Mouse (Mus musculus) layer of hippocampus, postnatal 10 days (tissue): ENCODE data around the gene Vmn1r35. TPM values are rescaled to one million over a fixed set of nuclear protein-coding genes. Genes with fewer than 3 reads are reported as not detected.
"Not testable (repeated sequence)": the region's sequence is repeated elsewhere in the genome, so short reads cannot be mapped to it uniquely, and the experiment has no call there.

Experiments used
- DNase-seq, 2 experiments: peaks; one replicate each; pipeline ENCODE4 v3.0.0; 2021; ENCODE audit warnings: low spot score in 2 of 2
- long read RNA-seq: library from polyadenylated mRNA; stranded (forward); transcript quantifications from one replicate; pipeline ENCODE4 v2.0.0, GENCODE M21; 2023
- total RNA-seq, 2 experiments: library from RNA; stranded (reverse); gene quantifications; 2 replicates each; pipeline ENCODE4 v1.2.3; 2021

Gene Vmn1r35
- total RNA-seq: not detected
- long read RNA-seq: 0 reads

DNA sequence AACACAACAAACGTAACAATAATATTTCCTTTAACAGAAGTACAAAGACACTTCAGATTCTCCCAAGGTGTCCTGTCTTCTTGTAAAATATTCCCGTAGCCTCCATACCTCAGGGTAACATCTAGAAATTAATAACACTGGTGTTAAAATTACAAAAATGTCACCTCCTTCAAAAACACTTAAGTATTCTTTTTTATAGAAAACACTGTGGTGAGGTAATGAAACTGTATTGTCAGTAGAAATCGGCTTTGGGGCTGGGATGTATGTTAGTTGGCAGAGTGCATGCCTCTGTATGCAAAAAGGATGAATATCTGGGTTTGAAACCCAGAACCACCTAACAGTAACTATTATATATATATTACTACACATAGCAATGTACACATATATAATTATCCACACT lies at the start of gene Vmn1r35:
Gene Vmn1r35 (minus strand): TSS at position 101 of the 400 bp plus-strand sequence.
- no peak for DNase-seq

DNA sequence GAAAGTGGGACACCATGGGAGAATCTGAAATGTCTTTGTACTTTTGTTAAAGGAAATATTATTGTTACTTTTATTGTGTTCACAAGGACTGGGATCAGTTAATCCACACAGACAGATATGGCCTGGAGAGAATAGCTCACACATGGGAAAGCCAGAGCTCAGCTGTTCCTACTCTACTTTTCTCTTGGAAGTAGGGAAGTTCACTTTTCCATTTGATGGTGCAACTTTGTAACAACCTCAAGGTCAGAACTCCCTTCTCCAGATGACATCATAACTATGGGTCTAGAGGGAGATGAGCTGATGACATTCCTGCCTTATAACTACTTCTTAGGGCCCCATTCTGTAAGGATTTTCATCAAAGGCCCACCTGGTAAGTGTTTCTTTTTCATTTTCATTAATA lies 43.4 kb upstream of the Vmn1r35 start, which contains the start of gene Vmn1r37:
Gene Vmn1r37 (plus strand): TSS at position 301 of the 400 bp plus-strand sequence.
- not testable (repeated sequence) for DNase-seq

DNA sequence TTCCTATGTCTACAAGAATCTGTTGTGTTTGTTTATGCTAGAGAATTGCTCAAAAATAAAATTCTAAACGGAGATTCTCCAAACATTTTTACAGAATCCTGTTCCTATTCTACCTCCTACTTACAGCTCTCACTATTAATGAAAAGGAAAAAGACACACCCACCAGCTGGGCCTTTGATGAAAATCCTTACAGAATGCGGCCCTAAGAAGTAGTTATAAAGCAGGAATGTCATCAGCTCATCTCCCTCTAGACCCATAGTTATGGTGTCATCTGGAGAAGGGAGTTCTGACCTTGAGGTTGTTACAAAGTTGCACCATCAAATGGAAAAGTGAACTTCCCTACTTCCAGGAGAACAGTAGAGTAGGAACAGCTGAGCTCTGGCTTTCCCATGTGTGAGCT lies 33.4 kb upstream of the Vmn1r35 start, which contains the start of gene Vmn1r36:
Gene Vmn1r36 (minus strand): TSS at position 101 of the 400 bp plus-strand sequence.
- DNase-seq: not testable (repeated sequence)

DNA sequence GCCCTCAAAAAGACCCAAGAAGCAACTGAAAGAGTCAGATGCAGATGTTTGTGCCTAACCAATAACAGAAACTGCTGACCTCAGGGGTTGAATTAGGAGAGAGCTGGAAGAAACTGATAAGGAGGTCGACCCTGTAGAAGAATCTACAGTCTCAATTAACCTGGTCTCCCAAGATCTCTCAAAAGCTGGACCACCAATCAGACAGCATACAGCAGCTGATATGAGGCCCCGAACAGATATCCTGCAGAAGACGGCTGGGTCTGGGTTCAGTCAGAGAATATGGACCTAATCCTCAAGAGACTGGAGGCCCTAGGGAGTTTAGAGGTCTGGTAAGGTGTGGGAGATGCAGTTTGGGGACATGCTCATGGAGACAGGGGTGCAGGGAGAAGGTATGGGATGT lies 28.1 kb upstream of the Vmn1r35 start:
- DNase-seq: no peak

DNA sequence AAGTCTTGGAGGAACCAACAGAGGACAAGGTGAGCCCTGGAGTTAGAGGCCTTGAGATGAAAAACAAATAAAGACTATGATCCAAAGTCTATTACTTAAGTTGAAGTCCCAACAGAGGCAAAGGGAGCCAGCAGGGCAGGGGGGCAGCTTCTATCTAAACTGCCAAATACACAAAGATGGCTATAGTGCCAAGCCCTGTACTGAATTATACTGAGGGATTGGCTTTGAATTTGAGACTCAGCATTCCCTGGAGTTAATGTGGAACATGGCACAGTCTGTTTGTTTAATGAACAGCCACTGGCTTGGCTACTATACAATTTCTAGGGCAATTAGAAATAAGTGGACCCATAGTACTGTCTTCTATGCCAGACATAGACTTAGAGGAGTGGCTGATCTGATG lies 23.2 kb upstream of the Vmn1r35 start:
- no peak for DNase-seq

DNA sequence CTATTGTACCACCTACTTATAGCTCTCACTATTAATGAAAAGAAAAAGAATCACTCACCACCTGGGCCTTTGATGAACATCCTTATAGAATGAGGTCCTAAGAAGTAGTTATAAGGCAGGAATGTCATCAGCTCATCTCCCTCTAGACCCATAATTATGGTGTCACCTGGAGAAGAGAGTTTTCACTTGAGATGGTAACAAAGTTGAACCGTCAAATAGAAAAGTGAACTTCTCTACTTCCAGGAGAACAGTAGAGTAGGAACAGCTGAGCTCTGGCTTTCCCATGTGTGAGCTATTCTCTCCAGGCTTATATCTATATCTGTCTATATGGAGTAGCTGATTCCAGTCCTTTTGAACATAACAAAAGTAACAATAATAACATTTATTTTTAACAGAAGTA lies 41.9 kb downstream of the Vmn1r35 start, which contains the start of gene Vmn1r34:
Gene Vmn1r34 (minus strand): TSS at position 101 of the 400 bp plus-strand sequence.
- no peak for DNase-seq

Other genes starting within 250 kb of the Vmn1r35 start
- gene Mad2l1, start 150.5 kb downstream of the Vmn1r35 start, total RNA-seq: 1 to 10 TPM; 9.3 to 9.7 TPM
- not detected for gene Vmn1r32, start 125.8 kb downstream of the Vmn1r35 start, total RNA-seq
- gene Vmn1r33, start 67.6 kb downstream of the Vmn1r35 start, total RNA-seq: not detected
- not detected for gene Vmn1r34, start 42.0 kb downstream of the Vmn1r35 start, total RNA-seq
- not detected for gene Vmn1r36, start 33.3 kb upstream of the Vmn1r35 start, total RNA-seq
- not detected for gene Vmn1r37, start 43.5 kb upstream of the Vmn1r35 start, total RNA-seq
- gene Vmn1r38, start 96.7 kb upstream of the Vmn1r35 start, total RNA-seq: not detected
- not detected for gene Vmn1r39, start 124.7 kb upstream of the Vmn1r35 start, total RNA-seq
- 10 to 100 TPM; 88.0 to 94.4 TPM for gene Gng12, start 210.5 kb upstream of the Vmn1r35 start, total RNA-seq